Mouse (Mus musculus): ENCODE data around the gene Dok5.

The Dok5 gene

DNA sequence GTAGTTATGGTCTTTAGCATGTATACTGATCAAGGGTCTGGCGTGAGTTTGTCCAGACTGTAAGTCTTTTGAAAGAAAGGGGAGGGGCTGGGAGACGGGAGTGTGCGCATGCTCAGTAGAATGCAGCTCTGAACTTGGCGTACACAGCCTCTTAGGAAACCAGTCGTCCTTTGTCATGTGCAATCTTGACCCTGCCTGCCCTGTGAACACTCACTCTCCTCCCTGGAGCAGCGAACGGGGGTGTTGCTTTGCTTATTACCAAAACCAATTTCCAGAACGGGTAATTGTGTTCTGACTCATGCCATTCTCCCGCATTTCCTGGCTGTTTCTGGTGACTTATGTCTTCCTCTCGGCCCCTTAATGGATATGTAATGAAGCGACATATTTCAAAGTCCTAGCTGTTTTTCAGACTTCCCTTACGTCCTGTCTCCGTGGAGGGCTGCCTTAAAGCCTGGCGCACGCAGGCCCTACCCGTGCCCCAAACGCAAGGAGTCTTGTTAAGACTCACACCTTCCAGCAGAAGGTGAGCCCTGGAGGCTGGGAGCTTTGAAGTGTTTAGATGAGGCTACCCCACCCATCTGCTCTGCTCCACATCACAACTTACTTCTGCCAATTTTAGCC, 95.3 kb downstream of the Dok5 start:
- H3K36me3 ChIP-seq (ENCODE audit: insufficient read depth, low read length), result no peaks in the 10 kb centered on the region
- H3K4me3 ChIP-seq (replicated peaks; ENCODE audit: low read length), result peak overlapping the region; percentile 20; the same call in 1 of the 2 replicates
- TF ChIP-seq CTCF (conservative IDR thresholded peaks at IDR 0.05; ENCODE audit: low read length) (no peak), NANOG (IDR thresholded peaks at IDR 0.05; ENCODE audit: borderline replicate concordance, low read length) (no peak), POU5F1 (IDR thresholded peaks at IDR 0.05; ENCODE audit: borderline replicate concordance, low read length) (no peak)
- H3K9me3 ChIP-seq (ENCODE audit: low read length), result no peaks in the 10 kb centered on the region
- H3K27me3 ChIP-seq (ENCODE audit: insufficient read depth, low read length), result peaks cover 17% of the 10 kb centered on the region
- peaks cover 19% of the 10 kb centered on the region for H3K4me1 ChIP-seq (replicated peaks; ENCODE audit: low read depth, low read length)

DNA sequence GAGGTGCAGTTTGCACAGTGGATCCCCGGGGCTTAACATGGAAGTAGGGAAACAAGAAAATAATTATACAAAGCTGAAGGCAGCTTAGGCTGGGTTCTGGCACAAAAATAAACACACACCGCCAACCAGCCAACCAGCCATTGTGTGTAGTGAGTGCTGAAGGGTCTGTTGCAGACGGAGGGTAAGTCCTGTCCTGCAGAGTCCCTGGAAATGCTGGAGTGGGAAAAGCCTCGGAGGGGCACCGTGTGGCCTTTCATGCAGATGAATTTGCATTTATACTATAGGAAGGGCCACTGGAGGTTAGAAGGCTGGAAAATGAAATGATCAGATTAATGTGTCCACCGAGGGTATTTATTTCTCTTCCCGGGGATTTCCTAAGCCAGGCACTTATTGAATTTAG, 97.2 kb downstream of the Dok5 start:
- Histone ChIP-seq H3K9me3 (ENCODE audit: low read length) (no peaks in the 10 kb centered on the region), H3K36me3 (ENCODE audit: insufficient read depth, low read length) (no peaks in the 10 kb centered on the region), H3K4me1 (replicated peaks; ENCODE audit: low read depth, low read length) (peaks cover 19% of the 10 kb centered on the region), H3K4me3 (replicated peaks; ENCODE audit: low read length) (no peak overlapping the region), H3K27me3 (ENCODE audit: insufficient read depth, low read length) (peaks cover 17% of the 10 kb centered on the region)
- no peak for TF ChIP-seq POU5F1 (IDR thresholded peaks at IDR 0.05; ENCODE audit: borderline replicate concordance, low read length)
- no peak for TF ChIP-seq CTCF (conservative IDR thresholded peaks at IDR 0.05; ENCODE audit: low read length)

DNA sequence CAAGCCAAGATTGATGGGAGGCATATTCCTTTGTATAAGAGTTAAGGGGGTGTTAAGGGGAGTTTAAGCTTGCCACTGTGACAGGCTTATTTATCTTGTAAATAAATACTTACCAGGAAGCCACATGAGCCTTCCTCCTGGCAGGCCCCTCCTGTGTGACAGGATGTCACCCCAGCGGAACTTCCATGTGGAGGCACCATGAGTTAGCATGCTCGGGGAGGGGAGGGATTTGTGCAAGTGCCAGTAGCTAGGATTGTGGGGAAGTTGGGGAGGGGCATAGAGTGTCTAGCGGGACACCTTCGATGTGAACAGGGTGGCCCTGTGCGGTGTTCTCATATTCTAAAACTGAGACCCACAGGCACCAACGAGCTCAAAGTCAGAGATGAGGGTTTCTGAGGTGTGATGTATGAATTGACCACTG, 97.6 kb downstream of the Dok5 start:
- no peaks in the 10 kb centered on the region for H3K9me3 ChIP-seq (ENCODE audit: low read length)
- H3K4me1 ChIP-seq (replicated peaks; ENCODE audit: low read depth, low read length), result peaks cover 19% of the 10 kb centered on the region
- no peak overlapping the region for H3K4me3 ChIP-seq (replicated peaks; ENCODE audit: low read length)
- no peaks in the 10 kb centered on the region for H3K36me3 ChIP-seq (ENCODE audit: insufficient read depth, low read length)
- no peak for TF ChIP-seq POU5F1 (IDR thresholded peaks at IDR 0.05; ENCODE audit: borderline replicate concordance, low read length)
- TF ChIP-seq NANOG (IDR thresholded peaks at IDR 0.05; ENCODE audit: borderline replicate concordance, low read length), result no peak
- TF ChIP-seq CTCF (conservative IDR thresholded peaks at IDR 0.05; ENCODE audit: low read length), result no peak
- H3K27me3 ChIP-seq (ENCODE audit: insufficient read depth, low read length), result peaks cover 17% of the 10 kb centered on the region

DNA sequence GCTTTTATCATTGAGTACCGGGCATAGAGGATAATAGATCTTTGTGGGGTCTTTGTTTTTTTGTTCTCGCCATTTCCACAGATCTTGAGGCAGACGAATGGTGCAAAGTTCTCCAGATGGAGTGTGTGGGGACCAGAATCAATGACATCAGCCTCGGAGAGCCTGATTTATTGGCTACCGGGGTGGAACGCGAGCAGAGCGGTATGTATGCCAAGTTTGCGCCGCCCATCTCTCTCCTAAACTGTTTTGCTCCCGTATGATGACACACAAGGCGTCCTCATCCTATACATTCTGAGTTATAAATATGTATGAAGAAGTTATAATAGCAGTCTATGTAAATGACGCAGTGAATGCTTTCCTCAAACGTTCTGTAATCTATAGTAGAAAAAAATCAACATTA, 98.4 kb downstream of the Dok5 start:
- no peak for TF ChIP-seq CTCF (conservative IDR thresholded peaks at IDR 0.05; ENCODE audit: low read length)
- TF ChIP-seq NANOG (IDR thresholded peaks at IDR 0.05; ENCODE audit: borderline replicate concordance, low read length), result no peak

DNA sequence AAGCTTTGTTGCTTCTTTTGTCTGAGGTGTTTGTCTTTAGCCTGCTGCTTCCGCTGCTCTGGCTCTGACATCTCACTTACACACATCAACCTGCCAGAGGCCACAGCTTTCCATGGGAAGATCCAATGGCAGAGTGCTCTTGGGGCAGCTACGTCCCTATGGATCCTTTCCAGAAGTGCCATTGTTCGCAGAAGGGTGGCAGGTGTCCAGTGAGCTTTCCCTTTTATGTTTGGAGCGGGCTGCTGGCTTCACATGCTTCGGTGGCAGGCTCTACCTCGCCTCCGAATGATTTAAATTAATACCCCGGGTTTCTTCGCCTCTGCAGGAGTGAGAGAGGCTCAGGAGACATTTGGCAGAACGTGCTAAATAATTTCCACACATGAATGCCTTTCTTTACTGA, 105.3 kb downstream of the Dok5 start:
- Histone ChIP-seq H3K9me3 (ENCODE audit: low read length) (no peaks in the 10 kb centered on the region), H3K36me3 (ENCODE audit: insufficient read depth, low read length) (no peaks in the 10 kb centered on the region), H3K4me1 (replicated peaks; ENCODE audit: low read depth, low read length) (peaks cover 28% of the 10 kb centered on the region), H3K27me3 (ENCODE audit: insufficient read depth, low read length) (peaks cover 4% of the 10 kb centered on the region), H3K4me3 (replicated peaks; ENCODE audit: low read length) (no peak overlapping the region)
- TF ChIP-seq NANOG (IDR thresholded peaks at IDR 0.05; ENCODE audit: borderline replicate concordance, low read length) (no peak), CTCF (conservative IDR thresholded peaks at IDR 0.05; ENCODE audit: low read length) (no peak), POU5F1 (IDR thresholded peaks at IDR 0.05; ENCODE audit: borderline replicate concordance, low read length) (no peak)

More for the DNA sequence above, 98.4 kb downstream of the Dok5 start:
- H3K9me3 ChIP-seq (ENCODE audit: low read length), result no peaks in the 10 kb centered on the region
- no peaks in the 10 kb centered on the region for H3K36me3 ChIP-seq (ENCODE audit: insufficient read depth, low read length)
- H3K4me1 ChIP-seq (replicated peaks; ENCODE audit: low read depth, low read length), result peaks cover 19% of the 10 kb centered on the region
- H3K4me3 ChIP-seq (replicated peaks; ENCODE audit: low read length), result no peak overlapping the region
- peaks cover 17% of the 10 kb centered on the region for H3K27me3 ChIP-seq (ENCODE audit: insufficient read depth, low read length)

DNA sequence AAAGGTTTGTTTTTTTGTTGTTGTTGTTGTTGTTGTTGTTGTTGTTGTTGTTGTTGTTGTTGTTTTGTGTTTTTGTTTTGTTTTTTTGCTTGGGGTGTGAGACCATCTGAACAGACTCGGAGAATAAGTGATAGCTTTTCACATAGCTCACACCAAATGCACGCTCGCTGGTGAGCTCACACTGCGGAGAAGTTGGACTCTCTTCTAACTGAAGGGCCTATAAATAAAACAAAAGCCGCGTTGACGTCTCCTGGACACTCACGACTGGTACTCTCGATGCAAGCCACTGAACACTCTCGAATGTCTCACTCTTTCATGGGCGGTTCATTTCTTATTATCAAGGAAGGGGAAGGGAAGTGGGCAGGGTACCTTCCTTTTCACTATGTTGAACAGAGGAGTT, 105.8 kb downstream of the Dok5 start:
- no peaks in the 10 kb centered on the region for H3K9me3 ChIP-seq (ENCODE audit: low read length)
- H3K4me1 ChIP-seq (replicated peaks; ENCODE audit: low read depth, low read length), result peaks cover 28% of the 10 kb centered on the region
- TF ChIP-seq NANOG (IDR thresholded peaks at IDR 0.05; ENCODE audit: borderline replicate concordance, low read length) (no peak), CTCF (conservative IDR thresholded peaks at IDR 0.05; ENCODE audit: low read length) (no peak), POU5F1 (IDR thresholded peaks at IDR 0.05; ENCODE audit: borderline replicate concordance, low read length) (no peak)
- peaks cover 4% of the 10 kb centered on the region for H3K27me3 ChIP-seq (ENCODE audit: insufficient read depth, low read length)
- no peaks in the 10 kb centered on the region for H3K36me3 ChIP-seq (ENCODE audit: insufficient read depth, low read length)
- no peak overlapping the region for H3K4me3 ChIP-seq (replicated peaks; ENCODE audit: low read length)

DNA sequence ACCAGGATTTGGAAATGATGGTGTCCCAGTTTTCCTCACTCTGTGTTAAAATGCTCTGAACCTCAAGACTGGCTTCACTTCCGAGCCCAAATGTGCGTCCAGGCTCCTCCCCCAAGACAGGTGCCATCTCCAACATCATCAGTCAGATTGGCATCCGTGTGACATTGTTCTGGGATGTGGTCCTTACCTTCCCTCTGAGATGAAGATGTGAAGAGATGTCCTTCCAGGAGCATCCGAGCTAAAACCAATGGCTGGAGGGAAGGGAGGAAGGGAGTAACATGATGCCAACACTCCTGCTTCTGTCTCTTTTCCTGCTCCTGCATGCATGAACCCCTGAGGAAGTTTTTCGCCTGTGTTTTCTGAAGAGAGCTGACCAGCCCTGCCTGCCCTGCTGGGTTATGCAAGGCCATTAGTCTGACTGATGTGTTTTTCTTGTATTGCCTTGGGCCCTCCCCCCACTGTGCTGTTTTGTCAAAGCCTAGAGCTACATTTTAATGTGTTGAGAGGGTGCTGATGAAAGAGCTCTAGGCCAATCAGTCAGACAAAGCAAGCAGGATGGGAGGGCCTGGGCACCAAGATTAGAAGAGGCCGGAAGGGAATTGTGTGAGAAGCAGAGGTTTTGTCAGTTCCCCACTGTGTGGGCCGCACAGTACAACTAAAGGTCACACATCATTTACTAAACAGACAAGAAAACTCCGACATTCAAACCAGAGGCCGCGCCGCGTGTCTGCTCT, 106.4 kb downstream of the Dok5 start:
- Histone ChIP-seq H3K27me3 (ENCODE audit: insufficient read depth, low read length) (peaks cover 4% of the 10 kb centered on the region), H3K4me3 (replicated peaks; ENCODE audit: low read length) (no peak overlapping the region)

DNA sequence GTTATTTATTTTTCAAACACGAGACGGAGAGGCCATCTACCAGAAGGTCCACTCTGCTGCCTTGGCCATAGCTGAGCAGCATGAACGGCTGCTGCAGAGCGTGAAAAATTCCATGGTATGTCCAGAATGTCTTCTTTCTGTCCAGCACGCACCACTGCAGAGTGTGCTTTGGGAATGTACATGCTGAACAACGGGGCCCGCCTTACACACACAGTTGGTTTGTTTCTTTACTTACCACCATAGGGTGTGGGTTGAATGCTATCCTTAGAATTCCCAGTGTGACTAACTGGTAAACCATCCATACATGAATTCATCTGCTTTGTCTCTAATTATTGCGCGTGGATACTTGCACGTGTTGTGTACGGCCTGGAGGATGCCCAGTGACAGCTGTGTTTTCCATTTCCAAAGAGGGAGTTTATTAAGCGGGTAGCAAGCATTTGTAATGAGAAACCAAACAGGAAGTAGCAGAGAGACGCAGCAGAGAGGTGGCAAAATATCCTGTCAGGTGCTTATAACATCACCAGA, 109.9 kb downstream of the Dok5 start:
- no peaks in the 10 kb centered on the region for H3K36me3 ChIP-seq (ENCODE audit: insufficient read depth, low read length)
- H3K27me3 ChIP-seq (ENCODE audit: insufficient read depth, low read length), result peaks cover 4% of the 10 kb centered on the region; the same call in 1 of the 2 replicates
- no peak for TF ChIP-seq CTCF (conservative IDR thresholded peaks at IDR 0.05; ENCODE audit: low read length)
- no peak for TF ChIP-seq POU5F1 (IDR thresholded peaks at IDR 0.05; ENCODE audit: borderline replicate concordance, low read length)
- TF ChIP-seq NANOG (IDR thresholded peaks at IDR 0.05; ENCODE audit: borderline replicate concordance, low read length), result no peak
- H3K4me3 ChIP-seq (replicated peaks; ENCODE audit: low read length), result no peak overlapping the region
- H3K9me3 ChIP-seq (ENCODE audit: low read length), result no peaks in the 10 kb centered on the region
- H3K4me1 ChIP-seq (replicated peaks; ENCODE audit: low read depth, low read length), result peaks cover 27% of the 10 kb centered on the region

More for the DNA sequence above, 106.4 kb downstream of the Dok5 start:
- TF ChIP-seq POU5F1 (IDR thresholded peaks at IDR 0.05; ENCODE audit: borderline replicate concordance, low read length) (no peak), CTCF (conservative IDR thresholded peaks at IDR 0.05; ENCODE audit: low read length) (no peak), NANOG (IDR thresholded peaks at IDR 0.05; ENCODE audit: borderline replicate concordance, low read length) (peak; percentile 94)
- Histone ChIP-seq H3K36me3 (ENCODE audit: insufficient read depth, low read length) (no peaks in the 10 kb centered on the region), H3K4me1 (replicated peaks; ENCODE audit: low read depth, low read length) (peaks cover 28% of the 10 kb centered on the region), H3K9me3 (ENCODE audit: low read length) (no peaks in the 10 kb centered on the region)
